Mouse (Mus musculus) liver, embryonic 16.5 days (tissue): ENCODE data around the gene Tespa1. TPM values are rescaled to one million over a fixed set of nuclear protein-coding genes. Genes with fewer than 3 reads are reported as not detected.
"Not testable (repeated sequence)": the region's sequence is repeated elsewhere in the genome, so short reads cannot be mapped to it uniquely, and the experiment has no call there.

Experiments
- ATAC-seq: fragments of 200-750 bp; cut with Nextera tagmentation; 2 replicates; pipeline ENCODE4 v1.8.0; 2017; ENCODE audit warnings: low read depth, mild to moderate bottlenecking, moderate number of reproducible peaks, moderate library complexity
- H3K27ac ChIP-seq: fragments of 300-500 bp; sonication (generic); 2 replicates; pipeline ENCODE4 v1.5.1; 2014; ENCODE audit warnings: mild to moderate bottlenecking, low read length
- H3K27me3 ChIP-seq: fragments of 300-500 bp; sonication (generic); 2 replicates; pipeline ENCODE4 v1.6.1; 2014; ENCODE audit warnings: low read depth, low read length, mixed read lengths; ENCODE audit not compliant: control insufficient read depth, insufficient read depth
- H3K36me3 ChIP-seq: fragments of 300-500 bp; sonication (generic); 2 replicates; pipeline ENCODE4 v1.6.1; 2014; ENCODE audit warnings: mild to moderate bottlenecking; ENCODE audit not compliant: control insufficient read depth, insufficient read depth
- H3K4me1 ChIP-seq: fragments of 300-500 bp; sonication (generic); 2 replicates; pipeline ENCODE4 v1.6.1; 2014; ENCODE audit warnings: low read depth, low read length, mixed read lengths; ENCODE audit not compliant: control insufficient read depth
- H3K4me2 ChIP-seq: fragments of 300-500 bp; sonication (generic); 2 replicates; pipeline ENCODE4 v1.6.1; 2014; ENCODE audit warnings: low read depth, low read length, mixed read lengths
- H3K4me3 ChIP-seq: fragments of 300-500 bp; sonication (generic); 2 replicates; pipeline ENCODE4 v1.5.1; 2014; ENCODE audit warnings: low read depth, mild to moderate bottlenecking, low read length
- H3K9ac ChIP-seq: fragments of 300-500 bp; sonication (generic); 2 replicates; pipeline ENCODE4 v1.6.1; 2014; ENCODE audit warnings: low read depth, low read length
- H3K9me3 ChIP-seq: fragments of 300-500 bp; sonication (generic); replicated peaks from 2 replicates; pipeline ENCODE4 v1.6.1; 2016; ENCODE audit warnings: low read length; ENCODE audit not compliant: control insufficient read depth
- WGBS: fragments of 180-500 bp; shearing (Covaris S2); extraction: QIAGEN DNeasy Blood & Tissue Kit; methylation state at CpG from one replicate; pipeline ENCODE4 v1.1.7; 2014; ENCODE audit not compliant: insufficient replicate concordance; 5-methylcytosine and 5-hydroxymethylcytosine counted together
- polyA plus RNA-seq: library from polyadenylated mRNA; unstranded; fragments of >200 nt; fragmentation: Nextera tagmentation; extraction: Ambion mirVana; gene quantifications from 2 replicates; pipeline ENCODE4 v1.2.1, GENCODE M21; 2015

Gene Tespa1
- 1.2 and 1.3 TPM in 2 replicates for polyA plus RNA-seq

GRCm38 (mm10) chr10:130322637-130323036 lies at the start of gene Tespa1:
Tespa1 (plus strand) TSS chr10:130322870.
- Histone ChIP-seq H3K9ac (no peak within 1 kb of the TSS), H3K27me3 (no peaks in the 10 kb centered on the region), H3K27ac (no peak within 1 kb of the TSS), H3K4me3 (no peak within 1 kb of the TSS), H3K9me3 (no peaks in the 10 kb centered on the region), H3K4me1 (no peaks in the 10 kb centered on the region), H3K36me3 (no peaks in the 10 kb centered on the region), H3K4me2 (no peak within 1 kb of the TSS)
- peak; percentile 48 for ATAC-seq
- 17% methylated on average over 5 of the region's 5 CpGs for WGBS

GRCm38 (mm10) chr10:130275759-130276158 lies 46.9 kb upstream of the Tespa1 start:
- Histone ChIP-seq H3K4me2 (no peak overlapping the region), H3K36me3 (no peaks in the 10 kb centered on the region), H3K4me3 (no peak overlapping the region), H3K27me3 (no peaks in the 10 kb centered on the region), H3K27ac (no peak overlapping the region), H3K9ac (no peak overlapping the region), H3K4me1 (no peaks in the 10 kb centered on the region), H3K9me3 (no peaks in the 10 kb centered on the region)
- no peak for ATAC-seq
- WGBS = 51% methylated on average over 2 of the region's 2 CpGs

GRCm38 (mm10) chr10:130276496-130276895 lies 46.2 kb upstream of the Tespa1 start:
- Histone ChIP-seq H3K4me3 (no peak overlapping the region), H3K9ac (no peak overlapping the region), H3K27ac (no peak overlapping the region), H3K9me3 (no peaks in the 10 kb centered on the region), H3K27me3 (no peaks in the 10 kb centered on the region), H3K36me3 (no peaks in the 10 kb centered on the region), H3K4me2 (no peak overlapping the region), H3K4me1 (no peaks in the 10 kb centered on the region)
- 42% methylated on average over 2 of the region's 2 CpGs for WGBS
- ATAC-seq = no peak

- peak; percentile 27; the same call in 1 of the 2 replicates for ATAC-seq
- no peak within 1 kb of the TSS for H3K9ac ChIP-seq
- no peaks in the 10 kb centered on the region for H3K4me1 ChIP-seq
These were observed 42.6 kb upstream of the Tespa1 start, which contains the start of gene Neurod4 for GRCm38 (mm10) chr10:130280066-130280465. Neurod4 (minus strand) TSS chr10:130280240.

GRCm38 (mm10) chr10:130281982-130282449 lies 40.7 kb upstream of the Tespa1 start:
- Histone ChIP-seq H3K36me3 (no peaks in the 10 kb centered on the region), H3K4me1 (no peaks in the 10 kb centered on the region), H3K4me3 (no peak overlapping the region), H3K4me2 (no peak overlapping the region), H3K27ac (no peak overlapping the region), H3K27me3 (no peaks in the 10 kb centered on the region), H3K9ac (no peak overlapping the region), H3K9me3 (no peaks in the 10 kb centered on the region)
- ATAC-seq = no peak
- 24% methylated on average over 1 of the region's 1 CpGs for WGBS

More at GRCm38 (mm10) chr10:130280066-130280465, 42.6 kb upstream of the Tespa1 start, which contains the start of gene Neurod4:
- Histone ChIP-seq H3K27ac (no peak within 1 kb of the TSS), H3K36me3 (no peaks in the 10 kb centered on the region), H3K27me3 (no peaks in the 10 kb centered on the region), H3K4me2 (no peak within 1 kb of the TSS), H3K4me3 (no peak within 1 kb of the TSS), H3K9me3 (no peaks in the 10 kb centered on the region)
- 0% methylated on average over 7 of the region's 7 CpGs for WGBS

GRCm38 (mm10) chr10:130287201-130287600 lies 35.5 kb upstream of the Tespa1 start:
- no peak for ATAC-seq
- no peak overlapping the region for H3K4me3 ChIP-seq
- 45% methylated on average over 1 of the region's 1 CpGs for WGBS
- no peak overlapping the region for H3K27ac ChIP-seq
- H3K27me3 ChIP-seq = no peaks in the 10 kb centered on the region
- H3K4me1 ChIP-seq = no peaks in the 10 kb centered on the region
- H3K9me3 ChIP-seq = no peaks in the 10 kb centered on the region
- no peaks in the 10 kb centered on the region for H3K36me3 ChIP-seq
- no peak overlapping the region for H3K4me2 ChIP-seq
- no peak overlapping the region for H3K9ac ChIP-seq

GRCm38 (mm10) chr10:130288007-130288406 lies 34.7 kb upstream of the Tespa1 start:
- H3K27me3 ChIP-seq = no peaks in the 10 kb centered on the region
- H3K36me3 ChIP-seq = no peaks in the 10 kb centered on the region
- no peak overlapping the region for H3K9ac ChIP-seq
- 40% methylated on average over 3 of the region's 3 CpGs for WGBS
- H3K4me1 ChIP-seq = no peaks in the 10 kb centered on the region
- H3K27ac ChIP-seq = no peak overlapping the region
- H3K9me3 ChIP-seq = no peaks in the 10 kb centered on the region
- no peak overlapping the region for H3K4me3 ChIP-seq
- no peak overlapping the region for H3K4me2 ChIP-seq
- no peak for ATAC-seq

GRCm38 (mm10) chr10:130293741-130294408 lies 28.8 kb upstream of the Tespa1 start:
- Histone ChIP-seq H3K9me3 (no peaks in the 10 kb centered on the region), H3K9ac (no peak overlapping the region), H3K36me3 (no peaks in the 10 kb centered on the region), H3K27me3 (no peaks in the 10 kb centered on the region), H3K4me2 (no peak overlapping the region), H3K4me3 (no peak overlapping the region), H3K4me1 (no peaks in the 10 kb centered on the region), H3K27ac (no peak overlapping the region)
- ATAC-seq = no peak
- WGBS = 24% methylated on average over 3 of the region's 3 CpGs

GRCm38 (mm10) chr10:130298748-130299147 lies 23.9 kb upstream of the Tespa1 start:
- H3K27me3 ChIP-seq, H3K4me2 ChIP-seq, H3K9ac ChIP-seq, ATAC-seq, H3K9me3 ChIP-seq, H3K27ac ChIP-seq, H3K4me1 ChIP-seq, H3K36me3 ChIP-seq, H3K4me3 ChIP-seq: not testable (repeated sequence)
- WGBS = 10% methylated on average over 4 of the region's 4 CpGs
